Mouse (Mus musculus) bone marrow macrophage, adult 2 months (primary cell): Measurements from ENCODE around the gene Mrvi1. TPM values are rescaled to one million over a fixed set of nuclear protein-coding genes. Genes with fewer than 3 reads are reported as not detected.

Experiments used
- H3K27ac ChIP-seq: 2 replicates; pipeline ENCODE4 v1.5.1; 2012; ENCODE audit warnings: low read depth, low read length; ENCODE audit not compliant: insufficient read depth
- H3K4me1 ChIP-seq: 2 replicates; pipeline ENCODE4 v1.6.1; 2012; ENCODE audit warnings: low read length; ENCODE audit not compliant: control insufficient read depth, insufficient read depth
- H3K4me3 ChIP-seq: 2 replicates; pipeline ENCODE4 v1.5.1; 2012; ENCODE audit warnings: mild to moderate bottlenecking, low read length, moderate library complexity; ENCODE audit not compliant: insufficient read depth
- CTCF ChIP-seq: IDR thresholded peaks from 2 replicates; pipeline ENCODE4 v1.5.1; 2012; ENCODE audit warnings: low read depth, mild to moderate bottlenecking, low read length, moderate library complexity
- POLR2A ChIP-seq: IDR thresholded peaks from 2 replicates; pipeline ENCODE4 v1.6.1; 2012; ENCODE audit warnings: mild to moderate bottlenecking, low read depth, low read length, borderline replicate concordance
- polyA plus RNA-seq: library from polyadenylated mRNA; stranded (reverse); fragments of >200 nt; gene quantifications from 2 replicates; pipeline ENCODE4 v1.2.4, GENCODE M21; 2012; ENCODE audit not compliant: missing spikeins, insufficient read depth, insufficient read length

Gene Mrvi1
- polyA plus RNA-seq, 1 experiment, result 0.13 TPM

GRCm38 (mm10) chr7:110981036-110981435 is 1.2 kb downstream of the Mrvi1 start:
- TF ChIP-seq CTCF, result no peak
- no peak for TF ChIP-seq POLR2A

GRCm38 (mm10) chr7:110977699-110978392 is 4.4 kb downstream of the Mrvi1 start:
- no peak overlapping the region for H3K27ac ChIP-seq
- TF ChIP-seq POLR2A, result no peak
- no peak for TF ChIP-seq CTCF
- H3K4me3 ChIP-seq, result no peak overlapping the region
- peaks cover 14% of the 10 kb centered on the region for H3K4me1 ChIP-seq

More at GRCm38 (mm10) chr7:110981036-110981435, 1.2 kb downstream of the Mrvi1 start:
- Histone ChIP-seq H3K27ac (no peak overlapping the region), H3K4me1 (peaks cover 16% of the 10 kb centered on the region), H3K4me3 (no peak overlapping the region)

GRCm38 (mm10) chr7:110973450-110973849 is 8.8 kb downstream of the Mrvi1 start:
- Histone ChIP-seq H3K4me1 (peaks cover 13% of the 10 kb centered on the region), H3K27ac (no peak overlapping the region), H3K4me3 (no peak overlapping the region)
- no peak for TF ChIP-seq POLR2A
- no peak for TF ChIP-seq CTCF

GRCm38 (mm10) chr7:110972796-110973195 is 9.5 kb downstream of the Mrvi1 start:
- peaks cover 8% of the 10 kb centered on the region for H3K4me1 ChIP-seq
- no peak overlapping the region for H3K27ac ChIP-seq
- TF ChIP-seq POLR2A (no peak), CTCF (no peak)
- H3K4me3 ChIP-seq, result no peak overlapping the region

GRCm38 (mm10) chr7:110967373-110967772 is 14.9 kb downstream of the Mrvi1 start:
- H3K4me1 ChIP-seq, result no peaks in the 10 kb centered on the region
- no peak overlapping the region for H3K4me3 ChIP-seq
- H3K27ac ChIP-seq, result no peak overlapping the region
- no peak for TF ChIP-seq POLR2A
- no peak for TF ChIP-seq CTCF

- Histone ChIP-seq H3K4me3 (no peak overlapping the region), H3K27ac (no peak overlapping the region), H3K4me1 (no peaks in the 10 kb centered on the region)
- no peak for TF ChIP-seq CTCF
- TF ChIP-seq POLR2A, result no peak
Observed at GRCm38 (mm10) chr7:110966853-110967252, 15.4 kb downstream of the Mrvi1 start.

- H3K27ac ChIP-seq, result no peak overlapping the region
- H3K4me1 ChIP-seq, result no peaks in the 10 kb centered on the region
- no peak for TF ChIP-seq CTCF
- TF ChIP-seq POLR2A, result no peak
- H3K4me3 ChIP-seq, result no peak overlapping the region
Observed at GRCm38 (mm10) chr7:110965387-110965786, 16.9 kb downstream of the Mrvi1 start.

GRCm38 (mm10) chr7:110963655-110963997 is 18.6 kb downstream of the Mrvi1 start:
- Histone ChIP-seq H3K4me1 (no peaks in the 10 kb centered on the region), H3K4me3 (no peak overlapping the region), H3K27ac (no peak overlapping the region)
- TF ChIP-seq CTCF (no peak), POLR2A (no peak)

GRCm38 (mm10) chr7:110962943-110963654 is 19.2 kb downstream of the Mrvi1 start:
- no peaks in the 10 kb centered on the region for H3K4me1 ChIP-seq
- H3K4me3 ChIP-seq, result no peak overlapping the region
- TF ChIP-seq POLR2A (no peak), CTCF (no peak)
- H3K27ac ChIP-seq, result no peak overlapping the region

- no peak overlapping the region for H3K27ac ChIP-seq
- H3K4me3 ChIP-seq, result no peak overlapping the region
- no peak for TF ChIP-seq POLR2A
- no peak for TF ChIP-seq CTCF
- H3K4me1 ChIP-seq, result no peaks in the 10 kb centered on the region
Observed at GRCm38 (mm10) chr7:110962497-110962896, 19.8 kb downstream of the Mrvi1 start.
